Mouse (Mus musculus) liver, embryonic 15.5 days (tissue): ENCODE measurements around the gene Rasl11b. TPM values are rescaled to one million over a fixed set of nuclear protein-coding genes. Genes with fewer than 3 reads are reported as not detected.

Source experiments
- ATAC-seq: fragments of 200-750 bp; cut with Nextera tagmentation; 2 replicates; pipeline ENCODE4 v1.8.0; 2017; ENCODE audit warnings: moderate number of reproducible peaks, mild to moderate bottlenecking, moderate library complexity; ENCODE audit not compliant: insufficient read depth
- H3K27ac ChIP-seq: fragments of 300-500 bp; sonication (generic); replicated peaks from 2 replicates; pipeline ENCODE4 v1.5.1; 2015; ENCODE audit warnings: mild to moderate bottlenecking, inconsistent platforms
- H3K27me3 ChIP-seq: fragments of 300-500 bp; sonication (generic); 2 replicates; pipeline ENCODE4 v1.6.1; 2015; ENCODE audit warnings: mild to moderate bottlenecking, inconsistent platforms
- H3K36me3 ChIP-seq: fragments of 300-500 bp; sonication (generic); replicated peaks from 2 replicates; pipeline ENCODE4 v1.6.1; 2015; ENCODE audit warnings: moderate library complexity, mild to moderate bottlenecking, inconsistent platforms
- H3K4me1 ChIP-seq: fragments of 300-500 bp; sonication (generic); replicated peaks from 2 replicates; pipeline ENCODE4 v1.6.1; 2015; ENCODE audit warnings: inconsistent platforms
- H3K4me2 ChIP-seq: fragments of 300-500 bp; sonication (generic); 2 replicates; pipeline ENCODE4 v1.6.1; 2015; ENCODE audit warnings: moderate library complexity, mild to moderate bottlenecking, inconsistent platforms
- H3K4me3 ChIP-seq: fragments of 300-500 bp; sonication (generic); replicated peaks from 2 replicates; pipeline ENCODE4 v1.5.1; 2015; ENCODE audit warnings: mild to moderate bottlenecking, inconsistent platforms
- H3K9ac ChIP-seq: fragments of 300-500 bp; sonication (generic); 2 replicates; pipeline ENCODE4 v1.6.1; 2015; ENCODE audit warnings: moderate library complexity, mild to moderate bottlenecking, inconsistent platforms
- H3K9me3 ChIP-seq: fragments of 300-500 bp; sonication (generic); replicated peaks from 2 replicates; pipeline ENCODE4 v1.6.1; 2016; ENCODE audit warnings: inconsistent platforms
- WGBS: fragments of 180-500 bp; shearing (Covaris S2); methylation state at CpG from one replicate; pipeline ENCODE4 v1.1.7; 2015; ENCODE audit warnings: mixed read lengths; ENCODE audit not compliant: insufficient replicate concordance; 5-methylcytosine and 5-hydroxymethylcytosine counted together
- polyA plus RNA-seq: library from polyadenylated mRNA; unstranded; fragments of >200 nt; fragmentation: Nextera tagmentation; extraction: Ambion mirVana; gene quantifications from 2 replicates; pipeline ENCODE4 v1.2.1, GENCODE M21; 2015

The Rasl11b gene
- polyA plus RNA-seq, 1 experiment from 2014 or later, result 4.3 TPM

DNA sequence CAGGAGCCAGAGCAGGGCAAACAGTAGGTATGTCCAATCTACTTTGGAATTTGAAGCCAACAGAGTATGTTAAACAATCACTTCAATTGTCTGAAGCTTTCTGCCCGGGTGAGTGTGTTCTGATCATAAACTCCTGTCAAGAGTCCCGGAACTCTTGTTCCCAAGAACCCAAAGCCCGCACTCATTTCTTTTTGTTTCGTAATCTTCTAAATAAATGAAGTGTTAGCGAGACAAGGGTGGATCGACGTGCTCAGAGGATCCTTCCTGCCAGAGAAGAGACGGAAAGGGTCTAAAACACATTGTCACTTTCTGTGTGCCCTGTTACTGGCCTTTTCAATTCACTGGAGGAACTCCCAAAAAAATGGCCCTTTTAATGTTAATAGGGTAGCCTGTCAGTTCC lies 6.2 kb upstream of the Rasl11b start:
- Histone ChIP-seq H3K36me3 (no peaks in the 10 kb centered on the region), H3K4me2 (no peak overlapping the region), H3K27ac (no peak overlapping the region), H3K27me3 (peaks cover 39% of the 10 kb centered on the region), H3K9me3 (no peaks in the 10 kb centered on the region), H3K4me1 (peaks cover 5% of the 10 kb centered on the region), H3K9ac (no peak overlapping the region), H3K4me3 (no peak overlapping the region)
- ATAC-seq, result no peak
- 75% methylated on average over 8 of the region's 8 CpGs for WGBS

DNA sequence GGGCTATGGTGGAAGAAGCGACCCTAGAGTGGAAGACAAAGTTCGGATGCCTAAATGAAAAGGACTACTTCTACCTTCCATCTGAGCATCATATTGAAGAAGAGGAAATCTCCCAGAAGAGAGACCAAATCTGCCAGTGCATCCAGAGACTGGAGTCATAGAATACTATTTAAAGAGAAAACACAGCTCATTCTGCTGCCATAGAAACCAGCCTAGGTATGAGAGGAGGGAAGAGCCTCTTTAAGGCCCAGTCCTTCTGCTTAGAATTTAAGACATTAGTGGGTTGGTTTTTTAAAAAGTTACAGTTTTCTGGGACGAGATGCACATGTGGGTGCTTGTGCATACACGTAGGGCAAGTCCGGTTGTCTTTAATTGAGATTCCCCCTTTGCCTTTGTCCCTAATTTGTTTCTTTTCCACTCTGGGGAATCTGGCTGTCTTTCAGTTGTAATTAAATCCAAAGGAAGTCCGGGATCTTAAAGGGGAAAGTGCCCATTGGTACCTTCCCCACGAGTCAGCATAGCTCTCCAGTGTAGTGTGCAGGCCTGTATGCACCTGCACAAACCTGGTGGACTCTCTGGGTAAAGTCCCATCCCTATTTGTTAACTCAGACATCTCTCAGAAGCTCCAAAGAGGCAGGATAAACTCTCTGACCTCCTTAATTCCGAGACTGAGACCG lies 5.5 kb upstream of the Rasl11b start:
- 57% methylated on average over 9 of the region's 9 CpGs for WGBS
- H3K4me3 ChIP-seq, result no peak overlapping the region
- ATAC-seq, result no peak
- H3K27ac ChIP-seq, result no peak overlapping the region
- peaks cover 13% of the 10 kb centered on the region for H3K4me1 ChIP-seq
- no peaks in the 10 kb centered on the region for H3K36me3 ChIP-seq
- peaks cover 45% of the 10 kb centered on the region for H3K27me3 ChIP-seq
- no peak overlapping the region for H3K9ac ChIP-seq
- H3K9me3 ChIP-seq, result no peaks in the 10 kb centered on the region
- H3K4me2 ChIP-seq, result no peak overlapping the region

DNA sequence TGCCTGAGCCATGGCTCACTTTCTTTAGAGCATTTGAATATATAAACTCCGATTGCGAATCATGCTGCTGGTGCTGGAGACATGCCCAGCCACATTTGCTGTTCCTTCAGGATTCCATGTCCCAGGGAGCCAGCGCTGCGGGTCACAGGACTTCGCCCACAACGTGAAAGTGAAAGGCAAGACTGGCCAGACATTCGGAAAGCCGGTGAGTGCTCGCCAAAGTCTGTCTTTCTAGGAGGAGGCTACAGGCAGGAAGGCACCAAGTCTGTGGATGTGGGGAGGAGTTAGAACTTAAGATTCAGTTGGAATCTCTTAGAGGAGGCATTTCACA lies 5.0 kb upstream of the Rasl11b start:
- no peak overlapping the region for H3K4me2 ChIP-seq

DNA sequence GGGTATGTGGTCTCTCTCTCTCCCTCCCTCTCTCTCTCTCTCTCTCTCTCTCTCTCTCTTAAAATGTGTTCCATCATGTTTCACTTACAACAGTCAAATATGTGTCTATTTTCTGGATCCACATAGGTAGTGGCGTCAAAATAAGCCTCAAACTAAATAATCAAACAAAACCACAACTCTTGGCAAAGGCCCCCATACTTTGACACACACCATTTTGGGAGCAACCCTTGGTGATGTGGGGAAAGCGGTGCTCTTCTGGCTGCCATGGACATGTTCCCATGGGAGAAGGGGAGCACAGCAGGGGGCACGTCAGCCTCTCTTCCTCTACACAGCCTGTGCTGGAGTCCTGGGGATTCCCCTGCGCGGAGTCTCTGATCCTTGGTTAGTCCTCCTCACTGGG lies 4.2 kb upstream of the Rasl11b start:
- H3K27ac ChIP-seq, result no peak overlapping the region
- no peak overlapping the region for H3K4me2 ChIP-seq
- no peaks in the 10 kb centered on the region for H3K9me3 ChIP-seq
- no peaks in the 10 kb centered on the region for H3K36me3 ChIP-seq
- peaks cover 22% of the 10 kb centered on the region for H3K4me1 ChIP-seq
- 69% methylated on average over 5 of the region's 5 CpGs for WGBS
- ATAC-seq, result no peak
- H3K27me3 ChIP-seq, result peaks cover 58% of the 10 kb centered on the region
- H3K9ac ChIP-seq, result no peak overlapping the region
- no peak overlapping the region for H3K4me3 ChIP-seq

More for the DNA sequence above, 5.0 kb upstream of the Rasl11b start:
- H3K9ac ChIP-seq, result no peak overlapping the region
- no peaks in the 10 kb centered on the region for H3K36me3 ChIP-seq
- H3K4me3 ChIP-seq, result no peak overlapping the region
- peaks cover 50% of the 10 kb centered on the region for H3K27me3 ChIP-seq
- peaks cover 18% of the 10 kb centered on the region for H3K4me1 ChIP-seq
- ATAC-seq, result no peak
- no peaks in the 10 kb centered on the region for H3K9me3 ChIP-seq
- no peak overlapping the region for H3K27ac ChIP-seq
- WGBS, result 52% methylated on average over 9 of the region's 9 CpGs

- H3K9ac ChIP-seq, result no peak overlapping the region
- H3K4me1 ChIP-seq, result peaks cover 25% of the 10 kb centered on the region
- H3K27me3 ChIP-seq, result peaks cover 69% of the 10 kb centered on the region
- 0 out of 2 replicates have a peak, but pooled peaks cover 2% of the 10 kb centered on the region for H3K36me3 ChIP-seq
- 36% methylated on average over 2 of the region's 2 CpGs for WGBS
- ATAC-seq, result no peak
- no peak overlapping the region for H3K4me2 ChIP-seq
- no peak overlapping the region for H3K4me3 ChIP-seq
- H3K27ac ChIP-seq, result no peak overlapping the region
- no peaks in the 10 kb centered on the region for H3K9me3 ChIP-seq
These were observed 2.1 kb upstream of the Rasl11b start for GRCm38 (mm10) chr5:74193008-74193407.

- WGBS, result 46% methylated on average over 7 of the region's 7 CpGs
These were observed 1.5 kb upstream of the Rasl11b start for GRCm38 (mm10) chr5:74193626-74194025.

GRCm38 (mm10) chr5:74194027-74194840 lies 852 bp upstream of the Rasl11b start:
- no peak overlapping the region for H3K27ac ChIP-seq
- peaks cover 25% of the 10 kb centered on the region for H3K4me1 ChIP-seq
- H3K4me2 ChIP-seq, result peak overlapping the region; percentile 88
- peak overlapping the region; percentile 66 for H3K4me3 ChIP-seq
- peaks cover 8% of the 10 kb centered on the region; the same call in 1 of the 2 replicates for H3K36me3 ChIP-seq
- H3K27me3 ChIP-seq, result peaks cover 66% of the 10 kb centered on the region
- no peaks in the 10 kb centered on the region for H3K9me3 ChIP-seq
- WGBS, result 27% methylated on average over 16 of the region's 16 CpGs
- no peak overlapping the region for H3K9ac ChIP-seq
- peak; percentile 53 for ATAC-seq

More at GRCm38 (mm10) chr5:74193626-74194025, 1.5 kb upstream of the Rasl11b start:
- no peaks in the 10 kb centered on the region for H3K9me3 ChIP-seq
- no peak for ATAC-seq
- no peak overlapping the region for H3K9ac ChIP-seq
- H3K4me2 ChIP-seq, result no peak overlapping the region
- peaks cover 25% of the 10 kb centered on the region for H3K4me1 ChIP-seq
- H3K4me3 ChIP-seq, result no peak overlapping the region
- H3K27me3 ChIP-seq, result peaks cover 69% of the 10 kb centered on the region
- no peak overlapping the region for H3K27ac ChIP-seq
- H3K36me3 ChIP-seq, result 0 out of 2 replicates have a peak, but pooled peaks cover 7% of the 10 kb centered on the region

DNA sequence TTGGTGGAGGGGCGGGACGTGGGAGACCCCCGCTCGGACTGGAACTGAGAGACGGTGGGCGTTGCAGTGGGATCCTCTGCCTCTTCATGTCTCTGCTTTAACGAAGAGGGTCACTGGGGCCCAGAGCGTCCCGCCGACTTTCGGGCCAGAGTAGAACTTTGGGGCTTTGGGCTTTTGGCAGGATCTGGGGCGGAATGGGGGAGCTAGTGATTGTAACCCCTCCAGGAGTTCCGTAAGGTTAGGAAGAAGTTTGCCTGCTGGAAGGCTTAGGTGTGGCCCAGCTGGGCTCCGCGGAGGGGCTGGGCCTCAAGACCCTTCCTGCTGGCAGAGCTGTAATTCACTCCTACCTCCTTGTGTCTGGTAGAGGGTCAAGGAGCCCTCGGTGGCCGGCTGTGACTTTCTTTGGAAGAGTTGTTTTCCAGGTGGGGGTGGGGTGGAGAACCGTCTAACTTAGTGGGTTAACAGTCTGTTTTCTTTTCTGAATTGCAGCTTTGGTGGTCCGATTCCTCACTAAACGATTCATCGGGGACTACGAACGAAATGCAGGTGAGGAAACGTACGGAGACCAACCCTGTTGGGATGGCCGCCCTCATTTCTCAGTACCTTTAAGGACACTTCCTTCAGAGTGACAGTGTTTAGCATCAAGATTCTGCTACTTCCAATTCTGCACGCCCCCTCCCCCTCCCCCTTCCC lies 674 bp downstream of the Rasl11b start:
- peaks cover 25% of the 10 kb centered on the region for H3K4me1 ChIP-seq
- no peak for ATAC-seq
- H3K36me3 ChIP-seq, result peaks cover 8% of the 10 kb centered on the region; the same call in 1 of the 2 replicates
- H3K27ac ChIP-seq, result peak overlapping the region; percentile 48
- H3K4me3 ChIP-seq, result peak overlapping the region; percentile 66
- peak overlapping the region; percentile 65 for H3K9ac ChIP-seq
- 10% methylated on average over 27 of the region's 27 CpGs for WGBS
- H3K4me2 ChIP-seq, result peak overlapping the region; percentile 88
- no peaks in the 10 kb centered on the region for H3K9me3 ChIP-seq
- peaks cover 57% of the 10 kb centered on the region for H3K27me3 ChIP-seq

DNA sequence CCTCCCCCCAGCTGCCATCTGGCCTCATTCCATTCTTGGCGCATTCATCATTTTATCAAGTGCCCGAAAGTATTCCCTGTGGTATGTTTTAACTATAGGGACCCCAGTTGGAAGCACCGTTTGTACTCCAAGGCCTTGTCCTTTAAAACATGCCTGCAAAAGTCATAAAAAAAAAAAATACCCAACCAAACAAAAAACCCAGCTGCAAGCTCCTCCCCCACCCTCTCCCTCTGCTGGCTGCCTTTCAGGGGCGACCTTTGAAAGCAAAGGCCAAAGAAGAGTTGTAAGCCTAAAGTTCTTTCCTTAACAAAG lies 1.2 kb downstream of the Rasl11b start:
- Histone ChIP-seq H3K9ac (no peak overlapping the region), H3K4me3 (peak overlapping the region; percentile 66), H3K9me3 (no peaks in the 10 kb centered on the region), H3K36me3 (peaks cover 8% of the 10 kb centered on the region; the same call in 1 of the 2 replicates), H3K27me3 (peaks cover 54% of the 10 kb centered on the region), H3K27ac (no peak overlapping the region), H3K4me2 (peak overlapping the region; percentile 88), H3K4me1 (peaks cover 25% of the 10 kb centered on the region)
- no peak for ATAC-seq
- WGBS, result 27% methylated on average over 4 of the region's 4 CpGs

DNA sequence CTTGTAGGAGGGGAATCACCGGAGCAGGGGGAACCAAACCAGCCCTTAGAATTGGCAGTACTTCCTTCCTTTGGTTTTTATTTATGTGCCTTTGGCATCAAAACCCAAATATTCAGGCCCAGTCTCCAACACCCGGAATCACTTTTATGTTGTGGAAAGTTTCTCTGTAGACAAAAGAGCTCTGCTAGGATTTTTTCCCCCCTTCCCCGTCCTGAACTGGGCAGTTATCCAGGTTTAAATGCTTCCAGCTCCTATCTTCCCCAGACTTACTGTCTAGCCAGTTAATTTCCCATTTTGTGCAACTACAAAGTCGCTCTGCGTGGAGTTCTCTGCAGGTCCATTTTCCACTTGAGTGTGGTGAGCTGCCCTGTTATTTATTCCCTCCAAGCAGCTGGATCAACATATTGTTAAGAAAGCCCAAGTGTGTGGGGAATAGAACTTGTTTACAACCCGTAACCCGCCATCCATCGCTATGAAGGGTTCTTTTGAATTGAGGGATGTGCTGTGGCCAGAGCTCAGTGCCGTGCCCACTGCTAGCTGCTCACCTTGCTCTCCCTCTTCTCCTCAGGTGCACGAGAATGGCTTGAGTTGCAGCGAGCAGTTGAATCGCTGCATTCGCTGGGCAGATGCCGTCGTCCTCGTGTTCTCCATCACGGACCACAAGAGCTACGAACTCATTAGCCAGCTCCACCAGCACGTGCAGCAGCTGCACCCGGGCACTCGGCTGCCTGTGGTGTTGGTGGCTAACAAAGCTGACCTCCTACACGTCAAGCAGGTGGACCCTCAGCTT lies 2.6 kb downstream of the Rasl11b start:
- H3K9ac ChIP-seq, result no peak overlapping the region
- H3K4me2 ChIP-seq, result no peak overlapping the region
- H3K27me3 ChIP-seq, result peaks cover 41% of the 10 kb centered on the region
- H3K4me1 ChIP-seq, result peaks cover 25% of the 10 kb centered on the region
- 73% methylated on average over 22 of the region's 22 CpGs for WGBS
- peaks cover 8% of the 10 kb centered on the region; the same call in 1 of the 2 replicates for H3K36me3 ChIP-seq
- H3K4me3 ChIP-seq, result no peak overlapping the region
- no peaks in the 10 kb centered on the region for H3K9me3 ChIP-seq
- no peak for ATAC-seq
- no peak overlapping the region for H3K27ac ChIP-seq
